Mouse (Mus musculus): ENCODE measurements at regions not wholly inside any gene's neighbourhood (a gene's known extent, or its start where the extent isn't known, plus 50 kb on each side); places are given as distances from the start of the nearest gene placed in this dataset.

GRCm38 (mm10) chr6:141050038-141050684 is 198.9 kb upstream of the Pde3a start:
- Histone ChIP-seq H3K4me1 (no peaks in the 10 kb centered on the region), H3K4me3 (replicated peaks) (no peak overlapping the region), H3K27me3 (replicated peaks) (no peaks in the 10 kb centered on the region), H3K9me3 (0 out of 2 replicates have a peak, but pooled peaks cover 10% of the 10 kb centered on the region), H3K36me3 (replicated peaks; ENCODE audit: low read length) (no peaks in the 10 kb centered on the region)
- no peak for TF ChIP-seq FLI1 (IDR thresholded peaks at IDR 0.05; ENCODE audit: low read length)
- no peak for TF ChIP-seq GATA1 (IDR thresholded peaks at IDR 0.05; ENCODE audit: borderline replicate concordance, low read length)

- Histone ChIP-seq H3K36me3 (replicated peaks; ENCODE audit: low read length) (no peaks in the 10 kb centered on the region), H3K4me1 (no peaks in the 10 kb centered on the region), H3K27me3 (replicated peaks) (no peaks in the 10 kb centered on the region), H3K4me3 (replicated peaks) (no peak overlapping the region), H3K9me3 (peaks cover 5% of the 10 kb centered on the region)
- no peak for TF ChIP-seq FLI1 (IDR thresholded peaks at IDR 0.05; ENCODE audit: low read length)
- TF ChIP-seq GATA1 (IDR thresholded peaks at IDR 0.05; ENCODE audit: borderline replicate concordance, low read length) = no peak
Measured at GRCm38 (mm10) chr6:141054026-141054425, 195.0 kb upstream of the Pde3a start.

GRCm38 (mm10) chr6:141059250-141059916 is 189.7 kb upstream of the Pde3a start:
- no peak for TF ChIP-seq FLI1 (IDR thresholded peaks at IDR 0.05; ENCODE audit: low read length)
- TF ChIP-seq GATA1 (IDR thresholded peaks at IDR 0.05; ENCODE audit: borderline replicate concordance, low read length) = no peak
- H3K36me3 ChIP-seq (replicated peaks; ENCODE audit: low read length) = no peaks in the 10 kb centered on the region
- H3K9me3 ChIP-seq = peaks cover 30% of the 10 kb centered on the region
- H3K4me1 ChIP-seq = no peaks in the 10 kb centered on the region
- no peak overlapping the region for H3K4me3 ChIP-seq (replicated peaks)
- no peaks in the 10 kb centered on the region for H3K27me3 ChIP-seq (replicated peaks)

- H3K36me3 ChIP-seq (replicated peaks; ENCODE audit: low read length) = no peaks in the 10 kb centered on the region
- no peak overlapping the region for H3K4me3 ChIP-seq (replicated peaks)
- TF ChIP-seq GATA1 (IDR thresholded peaks at IDR 0.05; ENCODE audit: borderline replicate concordance, low read length) (no peak), FLI1 (IDR thresholded peaks at IDR 0.05; ENCODE audit: low read length) (no peak)
- H3K27me3 ChIP-seq (replicated peaks) = no peaks in the 10 kb centered on the region
- no peaks in the 10 kb centered on the region for H3K4me1 ChIP-seq
- H3K9me3 ChIP-seq = peaks cover 23% of the 10 kb centered on the region
Measured at GRCm38 (mm10) chr6:141065724-141066123, 183.3 kb upstream of the Pde3a start.

- Histone ChIP-seq H3K9me3 (peaks cover 20% of the 10 kb centered on the region), H3K27me3 (replicated peaks) (no peaks in the 10 kb centered on the region), H3K4me1 (no peaks in the 10 kb centered on the region), H3K4me3 (replicated peaks) (no peak overlapping the region), H3K36me3 (replicated peaks; ENCODE audit: low read length) (no peaks in the 10 kb centered on the region)
- TF ChIP-seq GATA1 (IDR thresholded peaks at IDR 0.05; ENCODE audit: borderline replicate concordance, low read length) (no peak), FLI1 (IDR thresholded peaks at IDR 0.05; ENCODE audit: low read length) (no peak)
Measured at GRCm38 (mm10) chr6:141068861-141069467, 180.1 kb upstream of the Pde3a start.

GRCm38 (mm10) chr6:141069896-141070295 is 179.2 kb upstream of the Pde3a start:
- no peak overlapping the region for H3K4me3 ChIP-seq (replicated peaks)
- TF ChIP-seq FLI1 (IDR thresholded peaks at IDR 0.05; ENCODE audit: low read length) (no peak), GATA1 (IDR thresholded peaks at IDR 0.05; ENCODE audit: borderline replicate concordance, low read length) (no peak)
- no peaks in the 10 kb centered on the region for H3K4me1 ChIP-seq
- no peaks in the 10 kb centered on the region for H3K27me3 ChIP-seq (replicated peaks)
- no peaks in the 10 kb centered on the region for H3K36me3 ChIP-seq (replicated peaks; ENCODE audit: low read length)
- peaks cover 15% of the 10 kb centered on the region; the same call in 1 of the 2 replicates for H3K9me3 ChIP-seq

- TF ChIP-seq FLI1 (IDR thresholded peaks at IDR 0.05; ENCODE audit: low read length) (no peak), GATA1 (IDR thresholded peaks at IDR 0.05; ENCODE audit: borderline replicate concordance, low read length) (no peak)
- Histone ChIP-seq H3K4me3 (replicated peaks) (no peak overlapping the region), H3K36me3 (replicated peaks; ENCODE audit: low read length) (no peaks in the 10 kb centered on the region), H3K4me1 (no peaks in the 10 kb centered on the region), H3K9me3 (peaks cover 23% of the 10 kb centered on the region; the same call in 1 of the 2 replicates), H3K27me3 (replicated peaks) (no peaks in the 10 kb centered on the region)
Measured at GRCm38 (mm10) chr6:141071507-141071906, 177.6 kb upstream of the Pde3a start.

- no peak for TF ChIP-seq FLI1 (IDR thresholded peaks at IDR 0.05; ENCODE audit: low read length)
- TF ChIP-seq GATA1 (IDR thresholded peaks at IDR 0.05; ENCODE audit: borderline replicate concordance, low read length) = no peak
- no peaks in the 10 kb centered on the region for H3K4me1 ChIP-seq
- no peaks in the 10 kb centered on the region for H3K27me3 ChIP-seq (replicated peaks)
- H3K4me3 ChIP-seq (replicated peaks) = no peak overlapping the region
- H3K9me3 ChIP-seq = peaks cover 33% of the 10 kb centered on the region
- no peaks in the 10 kb centered on the region for H3K36me3 ChIP-seq (replicated peaks; ENCODE audit: low read length)
Measured at GRCm38 (mm10) chr6:141091076-141091780, 157.8 kb upstream of the Pde3a start.

- TF ChIP-seq GATA1 (IDR thresholded peaks at IDR 0.05; ENCODE audit: borderline replicate concordance, low read length) (no peak), FLI1 (IDR thresholded peaks at IDR 0.05; ENCODE audit: low read length) (no peak)
- no peaks in the 10 kb centered on the region for H3K27me3 ChIP-seq (replicated peaks)
- H3K9me3 ChIP-seq = peaks cover 33% of the 10 kb centered on the region
- no peaks in the 10 kb centered on the region for H3K36me3 ChIP-seq (replicated peaks; ENCODE audit: low read length)
- no peaks in the 10 kb centered on the region for H3K4me1 ChIP-seq
- peak overlapping the region; percentile 33 for H3K4me3 ChIP-seq (replicated peaks)
Measured at GRCm38 (mm10) chr6:141091781-141092140, 157.3 kb upstream of the Pde3a start.
